Mouse (Mus musculus) heart, embryonic 14.5 days (tissue): ENCODE measurements around the gene Unc93a2. TPM values are rescaled to one million over a fixed set of nuclear protein-coding genes. Genes with fewer than 3 reads are reported as not detected.
"Not testable (repeated sequence)": the region's sequence is repeated elsewhere in the genome, so short reads cannot be mapped to it uniquely, and the experiment has no call there.

Experiments
- ATAC-seq: fragments of 200-750 bp; cut with Nextera tagmentation; 2 replicates; pipeline ENCODE4 v1.8.0; 2017; ENCODE audit warnings: low read depth, moderate TSS enrichment; ENCODE audit not compliant: insufficient number of reproducible peaks, insufficient read depth, low FRiP score
- H3K27ac ChIP-seq, 2 experiments: fragments of 200-500 bp in 1 of 2; fragments of 300-500 bp in 1 of 2; sonication (generic) in 1 of 2; replicated peaks in 1 of 2; 2 replicates each; pipeline ENCODE4 v1.5.1; 2012 to 2014; ENCODE audit warnings: low read depth in 2 of 2, low read length in 2 of 2, control low read depth in 1 of 2, mild to moderate bottlenecking in 1 of 2, mixed read lengths in 1 of 2; ENCODE audit not compliant: control insufficient read depth in 1 of 2, insufficient read depth in 1 of 2
- H3K27me3 ChIP-seq: fragments of 300-500 bp; sonication (generic); 2 replicates; pipeline ENCODE4 v1.6.1; 2014; ENCODE audit warnings: mild to moderate bottlenecking, low read length, control low read depth; ENCODE audit not compliant: control insufficient read depth, insufficient read depth
- H3K36me3 ChIP-seq: fragments of 300-500 bp; sonication (generic); 2 replicates; pipeline ENCODE4 v1.6.1; 2014; ENCODE audit warnings: mild to moderate bottlenecking, control low read depth, low read length, mixed read lengths; ENCODE audit not compliant: control insufficient read depth, insufficient read depth
- H3K4me1 ChIP-seq, 2 experiments: fragments of 200-500 bp in 1 of 2; fragments of 300-500 bp in 1 of 2; sonication (generic) in 1 of 2; 2 replicates each; pipeline ENCODE4 v1.6.1; 2012 to 2014; ENCODE audit warnings: low read length in 2 of 2, control low read depth in 1 of 2, mixed read lengths in 1 of 2; ENCODE audit not compliant: control insufficient read depth in 2 of 2, insufficient read depth in 2 of 2
- H3K4me2 ChIP-seq: fragments of 300-500 bp; sonication (generic); 2 replicates; pipeline ENCODE4 v1.6.1; 2014; ENCODE audit warnings: mild to moderate bottlenecking, low read length
- H3K4me3 ChIP-seq, 2 experiments: fragments of 200-500 bp in 1 of 2; fragments of 300-500 bp in 1 of 2; sonication (generic) in 1 of 2; 2 replicates each; pipeline ENCODE4 v1.5.1; 2012 to 2014; ENCODE audit warnings: low read length in 2 of 2, mild to moderate bottlenecking in 2 of 2, control low read depth in 1 of 2, low read depth in 1 of 2, moderate library complexity in 1 of 2; ENCODE audit not compliant: control insufficient read depth in 1 of 2, insufficient read depth in 1 of 2
- H3K9ac ChIP-seq: fragments of 300-500 bp; sonication (generic); 2 replicates; pipeline ENCODE4 v1.6.1; 2014; ENCODE audit warnings: mild to moderate bottlenecking, low read length
- H3K9me3 ChIP-seq: fragments of 300-500 bp; sonication (generic); 2 replicates; pipeline ENCODE4 v1.6.1; 2016; ENCODE audit warnings: low read length, control low read depth; ENCODE audit not compliant: control insufficient read depth
- WGBS: fragments of 180-500 bp; shearing (Covaris S2); extraction: QIAGEN DNeasy Blood & Tissue Kit; methylation state at CpG from one replicate; pipeline ENCODE4 v1.1.7; 2014; 5-methylcytosine and 5-hydroxymethylcytosine counted together
- polyA plus RNA-seq: library from polyadenylated mRNA; unstranded; fragments of >200 nt; fragmentation: Nextera tagmentation; extraction: Ambion mirVana; gene quantifications from 2 replicates; pipeline ENCODE4 v1.2.1, GENCODE M21; 2014

Unc93a2 gene
- polyA plus RNA-seq, 1 experiment from 2014 or later, result not detected

DNA sequence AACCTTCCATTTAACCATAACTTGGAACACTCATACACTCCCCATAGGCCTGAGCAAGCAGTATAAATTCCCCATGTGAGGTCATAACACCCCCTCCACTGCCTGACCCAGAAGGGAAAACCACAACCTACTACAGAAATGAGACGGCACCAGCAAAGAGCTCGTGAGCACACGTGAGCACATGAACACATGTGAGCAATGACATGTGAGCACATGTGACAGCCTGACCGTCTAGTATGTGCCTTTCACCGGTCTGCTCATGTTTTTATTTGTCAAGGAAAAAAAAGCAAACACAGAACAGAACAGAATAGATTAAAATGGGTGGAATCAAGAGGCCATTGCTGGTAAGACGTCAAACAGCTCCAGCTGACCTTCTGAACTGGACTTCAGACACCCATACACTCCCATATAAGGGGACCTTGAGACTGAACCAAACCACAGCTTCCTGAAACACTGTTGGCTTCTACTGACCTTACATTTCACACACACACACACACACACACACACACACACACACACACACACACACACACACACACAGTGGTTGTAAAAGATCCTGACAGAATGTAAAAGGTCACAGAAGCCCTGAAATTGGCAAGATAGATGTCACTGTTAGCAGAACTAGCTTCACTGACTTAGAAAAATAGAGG lies 13.1 kb upstream of the Unc93a2 start:
- not testable (repeated sequence) for H3K9ac ChIP-seq, ATAC-seq, H3K4me3 ChIP-seq, H3K4me2 ChIP-seq, H3K4me1 ChIP-seq, H3K27me3 ChIP-seq, H3K9me3 ChIP-seq, H3K27ac ChIP-seq, H3K36me3 ChIP-seq
- 84% methylated on average over 6 of the region's 6 CpGs for WGBS

DNA sequence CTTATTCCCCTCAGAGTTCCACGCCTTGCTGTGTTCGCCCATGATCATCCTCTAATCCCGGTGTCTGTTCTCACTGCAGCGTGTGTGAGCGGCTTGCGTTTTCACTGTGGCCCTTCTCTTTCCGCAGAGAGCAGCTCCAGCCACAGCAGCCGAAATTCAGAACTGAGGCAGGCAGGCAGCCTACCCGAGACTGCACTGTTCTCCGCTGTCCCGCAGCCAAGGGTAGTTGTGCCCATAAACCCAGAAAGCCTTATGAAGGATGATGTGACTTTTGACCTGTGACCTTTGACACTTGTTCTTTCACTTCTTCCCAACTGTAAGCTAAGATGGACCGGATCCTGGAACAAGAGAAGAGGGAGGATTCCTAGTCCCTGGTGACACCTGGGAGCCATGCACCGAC lies 11.8 kb upstream of the Unc93a2 start:
- ATAC-seq, H3K27me3 ChIP-seq, H3K9ac ChIP-seq, H3K9me3 ChIP-seq, H3K4me3 ChIP-seq, H3K36me3 ChIP-seq, H3K4me1 ChIP-seq, H3K27ac ChIP-seq, H3K4me2 ChIP-seq: not testable (repeated sequence)
- WGBS, result 86% methylated on average over 12 of the region's 13 CpGs

DNA sequence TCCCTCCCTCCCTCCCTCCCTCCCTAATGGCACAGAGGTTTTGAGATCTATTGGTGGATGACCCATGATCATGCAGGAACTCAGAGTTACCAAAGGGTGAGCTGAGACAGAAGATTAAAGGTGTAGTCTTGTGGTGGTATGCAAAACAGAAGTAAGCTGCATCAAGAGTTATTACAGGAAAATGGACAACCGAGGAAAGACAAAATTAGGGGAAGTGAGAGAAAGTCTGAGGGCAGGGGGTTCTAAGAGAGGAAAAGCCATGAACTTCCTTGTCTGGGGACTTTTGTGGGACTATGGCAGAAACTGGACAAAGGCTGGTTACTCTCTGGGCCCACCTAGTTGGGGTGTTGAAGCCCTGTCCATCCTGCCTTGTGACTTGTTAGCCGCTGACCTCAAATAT lies 11.0 kb upstream of the Unc93a2 start:
- H3K4me3 ChIP-seq, H3K9ac ChIP-seq, H3K4me1 ChIP-seq, H3K4me2 ChIP-seq, H3K27ac ChIP-seq, ATAC-seq, H3K27me3 ChIP-seq, H3K36me3 ChIP-seq, H3K9me3 ChIP-seq: not testable (repeated sequence)
- no CpG with 5 or more reads among the region's 2 CpGs for WGBS

DNA sequence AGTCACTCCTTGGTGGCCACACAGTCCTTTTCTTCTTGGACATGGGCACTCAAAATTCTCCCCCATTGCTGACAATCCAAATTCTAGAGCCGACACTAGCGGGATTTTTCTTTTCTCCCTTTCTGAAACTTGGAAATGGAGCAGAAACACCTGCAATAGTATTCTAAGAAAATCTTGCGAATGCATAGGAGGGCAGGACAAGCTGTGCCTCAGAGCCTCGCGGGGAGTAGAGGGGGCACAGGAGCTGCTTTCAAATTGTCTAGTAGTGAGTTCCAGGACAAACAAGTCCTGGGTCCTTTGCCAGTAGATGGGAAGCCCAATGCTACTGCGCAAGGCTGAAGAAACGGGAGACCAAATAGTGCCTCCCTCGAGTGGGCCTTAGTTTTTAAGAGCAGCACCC lies 10.4 kb upstream of the Unc93a2 start:
- H3K4me1 ChIP-seq, result not testable (repeated sequence)

DNA sequence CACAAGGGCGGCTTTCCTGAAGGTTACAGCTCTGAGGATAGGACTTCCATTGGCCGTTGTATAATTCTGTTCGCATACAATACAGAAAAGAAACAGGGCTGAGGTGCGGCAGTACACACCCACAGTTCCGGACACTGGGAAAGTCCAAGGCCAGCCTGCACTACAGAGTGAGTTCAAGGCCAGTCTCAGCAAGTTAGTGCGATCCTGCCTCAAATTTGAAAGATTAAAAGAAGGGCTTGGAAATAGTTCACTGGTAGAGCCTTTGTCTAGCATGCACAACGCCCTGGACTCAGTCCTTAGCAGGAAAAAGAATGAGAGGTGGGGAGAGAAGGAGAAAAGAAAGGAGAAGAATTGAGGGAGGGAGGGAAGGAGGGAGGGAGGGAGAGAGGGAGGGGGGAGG lies 9.9 kb upstream of the Unc93a2 start:
- not testable (repeated sequence) for ATAC-seq, H3K27ac ChIP-seq, H3K4me3 ChIP-seq, H3K36me3 ChIP-seq, H3K27me3 ChIP-seq, H3K4me2 ChIP-seq, H3K9ac ChIP-seq, H3K9me3 ChIP-seq, H3K4me1 ChIP-seq
- WGBS, result 88% methylated on average over 7 of the region's 7 CpGs

More for the DNA sequence above, 10.4 kb upstream of the Unc93a2 start:
- not testable (repeated sequence) for H3K27me3 ChIP-seq, H3K9me3 ChIP-seq, H3K36me3 ChIP-seq, H3K27ac ChIP-seq, ATAC-seq, H3K9ac ChIP-seq, H3K4me2 ChIP-seq, H3K4me3 ChIP-seq
- 89% methylated on average over 6 of the region's 8 CpGs for WGBS

DNA sequence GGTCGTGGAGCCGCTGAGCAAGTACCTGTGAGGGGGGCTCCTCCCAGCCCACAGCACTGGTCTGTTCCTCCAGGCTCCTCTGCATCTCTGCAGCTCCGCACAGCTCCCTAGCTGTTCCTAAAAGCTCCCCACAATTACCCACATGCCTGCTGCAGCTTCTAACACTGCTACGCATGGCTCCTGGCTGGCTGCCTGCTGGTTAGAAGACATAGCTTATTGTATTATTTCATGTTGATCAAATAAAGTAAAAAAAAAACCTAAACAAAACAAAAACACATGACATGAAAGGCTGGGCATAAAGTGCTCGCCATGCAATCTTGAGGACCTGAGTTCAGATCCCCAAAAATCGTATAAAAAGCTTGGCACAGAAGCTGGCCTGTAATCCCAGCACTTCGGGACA lies 4.6 kb upstream of the Unc93a2 start:
- H3K9ac ChIP-seq, H3K9me3 ChIP-seq, H3K27ac ChIP-seq, H3K27me3 ChIP-seq, H3K4me3 ChIP-seq, ATAC-seq, H3K4me2 ChIP-seq, H3K36me3 ChIP-seq, H3K4me1 ChIP-seq: not testable (repeated sequence)
- WGBS, result 77% methylated on average over 7 of the region's 7 CpGs

DNA sequence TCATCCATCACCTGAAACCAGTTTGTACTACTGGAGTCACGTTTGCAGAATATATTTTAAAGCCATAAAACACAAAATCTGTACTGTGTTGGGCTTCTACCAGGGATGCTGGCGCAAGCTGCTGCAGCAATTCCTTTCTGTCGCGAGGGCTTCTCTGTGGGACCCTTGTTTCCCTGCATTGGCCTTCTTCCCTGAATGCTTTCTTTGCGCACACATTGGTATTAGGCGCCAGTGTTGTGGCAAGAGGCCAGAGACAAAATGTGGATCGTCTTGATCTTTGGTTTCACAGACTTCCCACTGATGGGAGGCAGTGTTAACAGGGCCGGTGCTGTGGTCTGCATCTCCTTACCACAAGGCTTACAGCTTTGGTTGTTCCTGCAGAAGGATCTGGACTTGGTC lies 3.7 kb upstream of the Unc93a2 start:
- H3K4me1 ChIP-seq, H3K4me2 ChIP-seq, H3K36me3 ChIP-seq, H3K9me3 ChIP-seq, H3K4me3 ChIP-seq, H3K27ac ChIP-seq, H3K9ac ChIP-seq, H3K27me3 ChIP-seq, ATAC-seq: not testable (repeated sequence)
- WGBS, result 79% methylated on average over 6 of the region's 8 CpGs

DNA sequence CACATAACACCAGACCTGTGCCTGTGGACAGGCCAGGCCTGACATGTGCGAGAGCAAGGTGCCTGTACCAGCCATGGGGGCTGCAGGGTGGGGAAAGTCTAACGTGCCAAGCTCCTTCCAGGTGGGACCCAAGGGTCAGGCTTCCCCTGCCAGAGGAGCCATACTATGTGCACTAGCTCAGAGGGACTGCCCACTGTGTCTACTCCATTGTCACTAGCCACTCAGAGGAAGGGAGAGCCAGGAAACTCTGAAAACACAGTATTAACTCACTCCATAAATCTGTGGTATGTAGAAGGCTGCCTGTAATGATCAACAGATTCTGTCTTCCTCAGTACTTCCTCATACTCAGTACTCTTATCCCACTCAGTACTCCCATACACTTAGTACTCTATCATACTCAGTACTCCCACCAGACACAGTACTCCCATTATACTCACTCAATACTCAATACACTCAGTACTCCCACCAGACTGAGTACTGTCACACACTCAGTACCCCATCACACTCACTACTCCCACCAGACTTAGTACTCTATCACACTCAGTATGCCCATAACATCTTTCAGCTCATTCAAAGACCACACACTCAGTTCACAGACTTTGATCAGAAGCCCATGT lies 3.2 kb upstream of the Unc93a2 start:
- WGBS, result no CpG with 5 or more reads among the region's 2 CpGs
- not testable (repeated sequence) for H3K36me3 ChIP-seq, H3K27ac ChIP-seq, H3K4me3 ChIP-seq, H3K9me3 ChIP-seq, H3K9ac ChIP-seq, H3K4me2 ChIP-seq, H3K27me3 ChIP-seq, H3K4me1 ChIP-seq
- ATAC-seq, result peak; percentile 33; the same call in 1 of the 2 replicates
